Mouse (Mus musculus) erythroid progenitor cell, adult 5-6 weeks (primary cell): Measurements from ENCODE around the gene Lrfn1. TPM values are rescaled to one million over a fixed set of nuclear protein-coding genes. Genes with fewer than 3 reads are reported as not detected.

ENCODE experiments used
- ATAC-seq: replicated peaks from 2 replicates; pipeline ENCODE4 v1.8.0; 2016; ENCODE audit warnings: moderate number of reproducible peaks, mild to moderate bottlenecking, moderate TSS enrichment, inconsistent platforms; ENCODE audit not compliant: poor library complexity, low FRiP score, severe bottlenecking
- total RNA-seq, 2 experiments: library from RNA; stranded (forward) in 1 of 2; stranded (reverse) in 1 of 2; fragments of 150-400 nt in 1 of 2; fragments of 186-747, 209-891 nt in 1 of 2; gene quantifications; 2 replicates each; pipeline versions ENCODE4 v1.2.3 to v1.2.4; 2015 to 2017; ENCODE audit warnings: low replicate concordance in 2 of 2

Gene Lrfn1
- total RNA-seq (2015; ENCODE audit: low replicate concordance), result 0.84 TPM in 1 of 2 replicates, not detected in the other
- not detected in 2 replicates for total RNA-seq (2017; ENCODE audit: low replicate concordance)

DNA sequence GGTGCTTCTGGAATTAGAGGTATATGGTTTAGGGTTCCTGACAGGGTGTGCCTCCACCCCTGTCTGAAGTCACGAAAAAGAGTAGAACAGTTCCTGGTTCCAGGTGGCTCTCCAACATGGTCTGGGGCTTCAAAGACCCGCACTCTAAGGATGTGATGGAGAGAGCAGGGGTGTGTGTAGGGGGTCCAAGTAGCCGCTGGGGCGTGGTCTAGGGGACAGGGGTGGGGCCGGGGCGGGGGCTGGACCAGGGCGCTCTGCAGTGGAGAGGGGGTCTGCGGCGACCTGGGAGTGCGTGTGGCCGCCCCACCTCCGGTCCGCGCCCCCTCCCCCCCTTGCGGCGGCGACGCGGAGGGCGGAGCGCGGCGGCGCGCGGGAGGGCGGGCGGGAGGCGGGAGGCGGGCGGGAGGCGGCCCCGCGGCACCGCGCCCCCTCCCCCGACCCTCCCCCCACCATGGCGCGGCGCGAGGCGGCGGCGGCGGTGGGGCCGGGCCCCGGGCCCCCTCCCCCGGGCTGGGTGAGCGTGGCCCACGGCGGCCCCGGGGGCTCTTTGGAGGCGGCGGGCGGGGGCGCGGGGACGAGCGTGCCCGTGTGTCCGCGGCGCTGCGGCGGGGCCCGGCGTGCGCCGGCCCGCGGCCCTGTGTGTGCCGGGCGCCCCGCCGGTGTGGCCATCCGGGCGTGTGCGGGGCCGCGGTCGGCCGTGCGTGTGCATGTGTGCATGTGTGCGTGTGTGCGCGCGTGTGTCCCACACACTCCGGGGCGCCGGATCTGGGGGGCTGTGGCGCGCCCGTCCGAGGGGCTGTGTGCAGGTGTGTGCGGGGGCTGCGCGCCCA lies at the start of gene Lrfn1:
Gene Lrfn1, plus strand, starts transcription at position 450 of the 830 bp plus-strand sequence.
- ATAC-seq, result no peak

DNA sequence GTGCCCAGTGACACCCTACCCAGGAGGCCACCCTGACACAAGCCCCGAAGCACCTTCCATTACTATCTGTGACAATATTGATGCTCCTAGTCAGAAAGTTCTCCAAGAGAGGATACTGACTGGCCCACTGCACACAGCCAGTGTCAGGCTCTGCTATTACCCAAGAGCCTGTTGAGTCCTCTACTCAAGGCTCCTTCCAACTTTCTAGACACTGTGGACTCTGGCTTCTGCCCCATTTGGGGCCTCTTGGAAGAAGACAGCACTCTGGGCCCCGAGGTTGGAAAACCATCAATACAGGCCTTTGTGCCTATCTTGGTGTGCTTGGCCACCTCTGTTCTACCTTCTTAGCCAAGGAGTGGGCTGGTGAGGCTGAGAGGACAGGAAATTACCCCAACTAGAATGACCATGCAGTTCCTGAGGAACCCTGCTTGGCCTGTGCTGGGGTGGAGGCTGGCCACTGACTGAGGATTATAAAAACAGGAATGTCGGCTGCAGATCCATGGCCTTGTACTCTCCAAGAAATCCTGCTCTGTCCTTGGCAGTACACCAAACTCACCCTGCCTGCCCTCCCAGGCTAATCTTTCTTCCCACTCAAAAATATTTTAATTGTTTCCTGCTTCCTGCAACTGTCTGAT lies 40.8 kb upstream of the Lrfn1 start:
- ATAC-seq, result no peak

DNA sequence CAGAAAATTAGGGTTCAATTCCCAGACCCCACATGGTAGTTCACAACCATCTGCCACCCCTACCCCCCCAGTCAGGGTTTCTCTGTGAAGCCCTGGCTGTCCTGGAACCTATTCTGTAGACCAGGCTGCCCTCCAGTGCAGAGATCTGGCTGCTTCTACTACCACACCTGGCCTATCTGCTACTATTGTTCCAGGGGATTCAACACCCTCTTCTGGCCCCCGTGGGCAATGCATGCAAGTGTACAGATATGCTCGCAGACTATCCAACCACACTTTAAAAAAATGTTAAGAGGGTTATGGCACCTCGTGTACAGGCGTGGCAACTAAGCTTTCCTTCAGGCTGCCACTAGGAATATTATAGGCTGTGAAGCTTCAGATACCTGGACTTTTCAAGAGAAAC lies 39.0 kb upstream of the Lrfn1 start:
- ATAC-seq, result no peak

DNA sequence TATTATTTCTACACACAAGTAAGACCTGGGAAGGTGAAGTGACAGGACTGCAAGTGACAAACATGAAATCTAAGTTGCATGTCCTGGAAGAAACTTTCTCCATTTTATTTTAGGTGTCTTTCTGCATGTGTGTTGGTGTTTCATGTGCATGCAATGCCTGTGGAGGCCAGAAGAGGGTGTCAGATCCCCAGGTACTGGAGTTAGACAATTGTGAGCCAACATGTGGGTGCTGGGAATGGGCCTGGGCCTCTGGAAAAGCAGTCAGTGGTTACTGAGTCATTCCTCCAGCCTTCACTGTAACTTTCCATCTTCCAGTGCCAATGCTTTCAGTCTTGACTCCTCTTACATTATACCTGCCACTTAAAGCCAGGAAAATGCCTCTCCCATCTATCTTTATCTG lies 34.4 kb upstream of the Lrfn1 start:
- ATAC-seq, result no peak

DNA sequence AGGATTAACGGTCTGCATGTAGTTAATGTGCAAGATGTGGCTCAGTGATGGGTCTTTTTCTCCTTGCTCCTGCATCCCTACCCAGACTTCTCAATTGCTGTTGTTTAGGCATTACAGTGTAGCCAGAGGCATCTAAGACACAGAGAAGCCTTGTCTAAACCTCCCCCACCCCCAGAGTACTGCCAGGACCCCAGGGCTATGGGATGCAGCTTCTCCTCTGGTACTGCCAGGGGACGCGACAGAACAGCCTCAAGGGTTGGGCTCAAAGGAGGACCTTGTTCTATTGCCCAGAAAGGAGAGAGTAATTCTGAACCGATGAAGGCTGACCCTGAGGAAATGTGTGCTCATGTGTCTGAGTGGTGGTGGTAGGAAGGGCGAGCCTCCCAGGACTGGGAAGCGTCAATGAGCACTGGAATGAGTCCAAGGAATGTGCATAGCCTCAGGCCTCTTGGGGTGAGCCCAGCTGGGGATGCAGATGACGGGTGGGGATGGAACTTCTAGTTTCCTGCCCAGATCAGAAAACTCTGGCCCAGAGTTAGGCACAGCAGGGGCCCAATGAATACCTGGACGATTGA lies 33.6 kb upstream of the Lrfn1 start:
- ATAC-seq, result no peak

DNA sequence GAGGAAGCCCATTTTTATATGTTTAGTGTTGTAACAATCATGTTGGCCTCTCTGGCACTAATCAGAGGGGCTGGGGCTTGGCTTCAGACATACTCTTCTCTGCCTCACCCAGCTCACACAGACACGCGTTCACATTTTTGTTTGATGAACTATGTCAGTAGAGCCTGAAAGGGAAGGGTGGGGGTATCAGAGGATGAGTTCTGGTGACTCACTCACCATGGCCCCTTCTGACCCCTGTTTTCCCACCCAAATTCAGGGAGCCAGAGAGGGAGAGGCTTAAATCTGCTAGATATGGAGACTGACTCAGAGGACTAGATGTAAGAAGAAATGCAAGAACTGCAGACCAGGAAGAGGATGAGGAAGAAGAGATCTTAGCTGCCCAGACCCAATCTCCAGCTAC lies 32.4 kb upstream of the Lrfn1 start:
- ATAC-seq, result no peak

DNA sequence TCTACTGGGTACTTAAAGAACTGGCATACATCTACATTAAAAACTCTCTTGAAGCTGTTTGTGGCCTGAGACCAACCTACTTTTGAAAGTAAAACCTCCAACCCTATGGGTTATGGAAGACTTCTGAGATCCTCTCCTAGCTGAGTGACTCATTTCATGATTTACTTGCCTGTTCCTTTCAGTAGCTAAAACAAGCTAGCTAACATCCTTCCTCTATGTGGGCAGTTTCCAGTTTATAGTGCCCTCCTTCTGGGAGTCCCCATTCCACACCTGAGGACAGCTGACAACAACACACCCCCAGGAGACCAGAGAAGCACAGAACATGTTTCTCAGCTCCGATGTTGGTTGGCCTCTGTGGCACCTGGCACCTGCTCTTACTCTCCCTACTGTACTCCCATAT lies 28.8 kb upstream of the Lrfn1 start:
- no peak for ATAC-seq

DNA sequence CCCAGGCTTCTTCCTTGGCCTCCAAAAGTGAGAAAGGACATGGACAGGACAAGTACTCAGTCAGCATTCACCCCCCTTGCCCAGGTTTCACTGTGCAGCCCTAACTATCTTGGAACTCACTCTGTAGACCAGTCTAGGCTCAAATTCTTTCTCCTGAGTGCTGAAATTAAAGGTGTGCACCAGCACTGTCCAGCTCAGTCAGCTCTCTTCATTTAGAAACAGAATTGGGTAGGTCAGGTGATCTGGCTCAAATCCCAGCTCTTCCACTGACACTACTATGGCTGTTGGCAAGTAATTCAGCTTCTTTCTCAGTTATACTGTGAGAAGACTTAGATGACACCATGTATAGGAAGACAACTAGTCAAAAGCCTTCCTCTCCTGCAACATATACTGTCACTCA lies 24.0 kb upstream of the Lrfn1 start:
- ATAC-seq, result no peak

DNA sequence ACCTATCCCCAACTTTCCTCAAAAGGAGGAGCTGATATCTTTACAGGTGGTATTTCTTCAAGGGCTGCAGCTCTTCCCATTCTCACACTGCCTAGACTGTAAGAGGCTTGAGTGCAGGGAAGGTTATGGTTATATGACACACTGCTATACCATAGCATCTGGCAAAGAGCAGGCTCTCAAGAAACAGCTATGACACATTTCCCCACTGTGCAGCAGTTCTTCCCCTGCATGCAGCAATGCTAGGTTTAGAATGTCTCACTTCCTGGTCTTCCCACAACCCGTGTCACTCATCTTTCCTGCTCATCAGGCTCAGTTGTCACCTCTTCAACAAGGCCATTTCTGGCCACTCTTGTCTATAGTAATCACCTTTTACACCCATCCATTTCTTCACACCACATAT lies 21.3 kb upstream of the Lrfn1 start:
- ATAC-seq, result no peak

DNA sequence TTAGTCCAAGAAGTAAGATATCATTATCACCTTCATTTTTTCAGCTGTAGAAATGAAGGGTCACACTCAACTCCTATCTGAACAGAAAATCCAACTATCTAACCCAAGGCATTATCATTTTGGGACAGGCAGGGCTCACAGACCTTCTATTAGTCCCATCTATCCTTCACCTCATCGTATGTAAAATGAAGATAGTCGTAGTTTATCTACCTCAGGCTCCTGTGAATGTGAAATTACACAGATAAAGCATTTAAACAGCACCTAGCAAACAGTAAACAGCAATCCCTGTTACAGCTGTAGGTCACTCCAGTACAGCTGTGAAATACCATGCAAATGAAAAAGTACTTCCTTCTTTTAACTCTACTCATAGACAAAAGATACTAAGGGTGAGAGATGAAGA lies 19.5 kb upstream of the Lrfn1 start:
- ATAC-seq, result no peak

DNA sequence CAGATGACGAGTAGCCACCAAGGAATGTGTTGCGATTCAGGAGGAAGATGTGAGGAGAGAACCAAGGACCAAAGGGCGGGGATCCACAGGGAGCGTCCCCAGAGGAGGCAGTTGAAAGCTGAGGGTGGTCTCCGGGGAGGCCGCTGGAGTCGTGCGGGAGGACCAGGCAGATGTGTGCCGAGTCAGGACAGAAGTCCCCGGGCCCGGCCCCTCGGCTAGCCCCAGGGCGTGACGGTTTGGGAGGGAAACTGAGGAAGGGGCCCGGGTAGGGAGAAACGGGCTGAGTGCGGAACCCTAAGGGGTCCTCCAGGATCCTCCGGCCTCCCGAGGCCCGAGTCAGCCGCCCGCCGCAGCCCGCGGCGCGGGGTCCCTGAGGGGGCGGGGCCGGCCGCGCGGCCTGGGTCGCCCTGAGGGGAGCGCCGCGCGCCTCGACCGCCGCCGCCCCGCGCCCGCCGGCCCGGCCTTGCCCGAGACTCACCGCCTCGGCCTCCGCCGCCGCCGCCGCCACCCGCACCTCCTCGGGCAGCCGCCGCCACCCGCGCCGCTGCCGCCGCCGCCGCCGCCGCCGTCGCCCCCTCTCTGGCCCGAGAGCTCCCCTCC lies 16.0 kb upstream of the Lrfn1 start:
- ATAC-seq, result no peak

DNA sequence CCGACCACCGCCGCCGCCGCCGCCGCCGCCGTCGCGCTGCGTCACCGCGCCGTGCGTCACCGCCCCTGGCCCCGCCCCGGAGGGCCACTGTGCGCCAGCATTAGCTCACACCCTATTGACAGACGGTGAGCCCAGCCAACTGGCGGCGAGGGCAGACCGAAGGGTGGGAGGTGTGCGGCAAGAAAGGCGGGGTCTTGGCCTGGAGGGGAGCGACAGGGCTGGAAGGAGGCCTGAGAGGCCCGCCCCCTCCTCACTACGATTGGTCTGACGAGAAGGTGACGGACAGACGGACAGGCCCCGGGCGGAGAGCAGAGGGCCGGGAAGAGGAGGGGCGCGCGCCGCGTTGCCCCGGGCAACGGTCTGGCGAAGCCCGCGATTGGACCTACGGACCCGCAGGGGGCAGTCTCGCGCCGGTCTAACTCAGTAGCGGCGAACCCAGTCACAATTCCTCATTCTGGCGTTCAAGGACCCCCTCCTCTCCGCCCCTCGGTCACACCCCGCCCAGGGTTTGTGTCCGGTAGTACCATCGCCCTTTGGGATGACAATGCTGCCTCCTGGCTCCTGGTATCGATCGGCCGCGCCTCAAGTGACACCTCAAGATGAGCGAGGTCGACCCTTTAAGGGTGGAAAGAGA lies 15.4 kb upstream of the Lrfn1 start:
- peak; percentile 93 for ATAC-seq

DNA sequence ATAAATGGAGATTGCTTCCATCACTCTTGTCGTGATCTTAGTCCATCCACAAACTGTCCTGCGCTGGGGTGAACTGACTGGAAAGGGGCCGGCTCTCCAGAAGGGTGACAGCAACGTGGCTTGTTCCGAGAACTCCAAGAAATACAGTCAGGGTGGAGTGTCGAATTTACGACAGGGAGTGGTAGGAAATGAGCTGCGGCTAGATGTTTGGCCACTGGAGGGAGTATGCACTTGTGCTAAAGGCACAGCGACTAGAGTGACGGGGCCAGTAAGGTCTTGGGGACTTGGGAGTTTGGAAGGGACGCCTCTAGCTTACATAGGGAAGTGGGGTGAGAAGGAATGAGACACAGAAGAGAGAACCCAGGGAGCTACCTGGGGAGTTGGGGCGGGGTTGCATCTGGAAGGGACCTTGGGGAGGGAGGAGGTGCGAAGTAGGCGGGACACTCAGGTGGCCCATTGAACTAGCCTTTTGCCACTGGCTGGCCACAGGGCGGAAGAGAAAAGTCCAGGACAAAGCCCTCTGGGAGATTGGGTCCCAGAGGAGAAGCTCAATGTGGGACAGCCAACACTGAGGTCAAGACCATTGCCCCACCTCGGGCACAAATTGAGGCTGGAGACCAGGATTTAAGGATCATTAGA lies 14.7 kb upstream of the Lrfn1 start, which contains the start of gene Gmfg:
Gene Gmfg, plus strand, starts transcription at position 516 of the 639 bp plus-strand sequence.
- ATAC-seq, result peak; percentile 76

DNA sequence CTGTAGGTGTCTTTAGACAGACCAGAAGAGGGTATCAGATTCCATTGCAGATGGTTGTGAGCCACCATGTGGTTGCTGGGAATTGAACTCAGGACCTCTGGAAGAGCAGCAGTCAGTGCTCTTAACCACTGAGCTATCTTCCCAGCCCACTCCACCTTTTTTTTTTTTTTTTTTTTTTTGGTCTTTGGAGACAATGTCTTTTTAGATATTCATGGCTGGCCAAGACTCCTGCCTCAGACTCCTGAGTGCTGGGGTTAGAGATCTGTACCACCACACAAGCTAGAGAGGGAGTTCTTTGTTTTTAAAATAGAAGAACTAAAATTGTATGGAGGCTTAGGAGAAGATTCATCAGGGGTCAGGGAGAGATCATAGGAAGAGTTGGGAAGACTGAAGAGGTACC lies 13.8 kb upstream of the Lrfn1 start:
- no peak for ATAC-seq

DNA sequence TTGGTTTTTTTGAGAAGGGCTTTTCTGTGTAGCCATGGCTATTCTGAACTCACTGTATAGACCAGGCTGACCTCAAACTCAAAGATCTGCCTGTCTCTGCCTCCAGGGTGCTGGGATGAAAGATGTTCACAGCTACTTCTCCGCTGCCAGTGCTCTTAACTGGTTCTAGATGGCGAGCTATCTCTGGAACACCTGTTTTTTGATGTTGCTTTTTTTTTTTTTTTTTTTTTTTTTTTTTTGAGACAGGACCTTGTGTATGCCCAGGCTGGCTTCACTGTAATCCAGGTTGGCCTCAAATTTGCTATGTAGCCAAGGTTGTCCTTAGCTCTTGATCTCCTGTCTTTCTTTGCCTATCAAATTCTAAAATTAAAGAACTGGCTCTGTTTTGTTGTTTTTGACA lies 13.0 kb upstream of the Lrfn1 start:
- ATAC-seq, result no peak

DNA sequence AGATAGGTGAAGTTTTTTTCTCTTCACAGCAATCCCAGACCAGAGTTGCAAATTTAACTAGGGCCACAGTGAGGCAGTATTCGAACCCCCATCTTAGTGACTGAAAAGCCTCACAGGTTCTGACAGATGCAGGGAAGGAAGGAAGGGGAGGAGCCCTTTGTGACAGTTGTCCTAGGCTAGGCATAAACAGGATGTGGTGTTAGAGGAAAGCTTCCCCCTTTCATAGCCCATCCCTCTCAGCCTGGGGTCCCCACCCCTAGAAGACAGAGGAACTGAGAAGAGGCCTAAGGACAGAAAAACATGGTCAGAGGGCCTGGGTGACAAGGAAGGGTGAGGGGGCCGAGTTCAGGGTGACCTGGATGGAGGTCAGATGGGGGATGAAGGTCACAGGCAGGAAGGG lies 11.0 kb upstream of the Lrfn1 start:
- ATAC-seq, result no peak

DNA sequence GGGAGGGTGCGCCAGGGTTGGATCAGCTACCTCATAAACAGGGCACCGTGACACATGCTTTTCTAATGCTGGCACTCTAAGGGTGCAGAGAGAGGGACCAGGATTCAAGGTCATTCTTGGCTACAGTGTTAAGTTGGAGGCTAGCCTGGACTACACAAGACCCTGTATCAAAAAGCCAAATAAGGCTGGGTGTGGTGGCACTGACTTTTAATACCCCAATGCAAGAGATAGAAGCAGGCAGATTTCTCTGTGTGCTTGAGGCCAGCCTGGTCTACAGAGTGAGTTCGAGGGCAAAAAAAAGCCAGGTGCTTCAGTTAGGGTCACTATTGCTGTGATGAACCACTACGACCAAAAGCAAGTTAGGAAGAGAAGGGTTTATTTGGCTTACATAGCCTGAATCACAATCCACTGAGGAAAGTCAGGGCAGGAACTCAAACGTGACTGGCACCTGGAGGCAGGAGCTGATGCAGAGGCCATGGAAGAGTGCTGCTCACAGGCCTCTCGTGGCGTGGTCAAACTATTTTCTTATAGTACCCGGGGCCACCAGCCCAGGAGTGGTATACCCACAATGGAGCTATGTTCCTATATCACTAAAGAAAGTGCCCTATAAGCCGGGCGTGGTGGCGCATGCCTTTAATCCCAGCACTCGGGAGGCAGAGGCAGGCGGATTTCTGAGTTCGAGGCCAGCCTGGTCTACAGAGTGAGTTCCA lies 9.8 kb upstream of the Lrfn1 start:
- ATAC-seq, result no peak

DNA sequence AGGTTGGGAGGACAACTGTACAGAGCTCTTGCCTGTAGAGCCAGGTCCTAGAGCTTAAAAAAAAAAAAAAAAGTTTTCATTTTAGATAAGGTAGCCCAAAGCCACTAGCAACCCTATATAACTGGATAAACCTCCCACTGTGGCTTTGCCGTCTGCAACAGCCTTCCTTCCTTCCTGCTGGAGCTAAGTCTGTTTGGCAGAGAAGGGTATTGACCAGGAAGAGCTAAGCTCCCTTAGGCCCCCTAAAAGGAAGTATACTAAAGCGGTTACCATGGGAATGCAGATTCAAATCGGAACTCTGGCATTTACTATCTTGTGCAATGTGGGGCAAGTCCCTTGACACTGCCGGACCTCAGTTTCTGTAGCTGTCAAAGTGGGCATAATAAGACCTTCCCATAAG lies 9.1 kb upstream of the Lrfn1 start:
- no peak for ATAC-seq

DNA sequence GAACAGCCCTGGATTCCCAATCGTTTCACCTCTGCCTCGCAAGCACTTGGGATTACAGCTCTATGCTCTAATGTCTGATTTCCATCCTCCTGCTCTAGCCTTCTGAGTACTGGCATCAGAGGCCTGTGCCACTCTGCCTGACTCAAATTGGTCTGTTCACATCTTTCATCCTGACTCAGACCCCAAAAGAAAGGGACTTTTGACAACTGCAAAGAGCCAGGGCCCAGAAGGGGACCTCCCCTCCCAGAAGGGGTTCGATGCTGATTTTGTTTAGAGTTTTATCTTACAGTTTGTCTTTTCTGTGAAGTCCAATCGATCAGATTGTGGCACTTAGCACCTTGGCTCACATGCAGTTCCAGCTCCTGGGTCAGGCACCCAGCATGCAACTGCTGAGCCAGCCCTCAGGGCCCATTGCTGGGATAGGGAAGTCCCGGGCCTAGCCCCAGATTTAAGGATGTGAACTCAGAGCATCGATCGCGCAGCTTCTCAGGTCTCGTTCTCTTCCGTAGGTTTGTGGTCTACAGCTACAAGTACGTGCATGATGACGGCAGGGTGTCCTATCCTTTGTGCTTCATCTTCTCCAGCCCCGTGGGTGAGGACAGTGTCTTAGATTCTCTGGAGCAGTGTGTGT lies 7.3 kb upstream of the Lrfn1 start:
- ATAC-seq, result no peak
